Mouse (Mus musculus) neural tube, embryonic 13.5 days (tissue): ENCODE measurements around the gene Zmynd10. TPM values are rescaled to one million over a fixed set of nuclear protein-coding genes. Genes with fewer than 3 reads are reported as not detected.

Source experiments
- ATAC-seq: fragments of 200-750 bp; cut with Nextera tagmentation; 2 replicates; pipeline ENCODE4 v1.8.0; 2017; ENCODE audit warnings: low read depth, mild to moderate bottlenecking, moderate TSS enrichment, moderate library complexity
- H3K27ac ChIP-seq: fragments of 300-500 bp; sonication (generic); replicated peaks from 2 replicates; pipeline ENCODE4 v1.5.1; 2015; ENCODE audit warnings: moderate library complexity, mild to moderate bottlenecking, inconsistent platforms
- H3K27me3 ChIP-seq: fragments of 300-500 bp; sonication (generic); 2 replicates; pipeline ENCODE4 v1.6.1; 2015; ENCODE audit warnings: mild to moderate bottlenecking, inconsistent platforms
- H3K36me3 ChIP-seq: fragments of 300-500 bp; sonication (generic); 2 replicates; pipeline ENCODE4 v1.6.1; 2015; ENCODE audit warnings: mild to moderate bottlenecking, inconsistent platforms
- H3K4me1 ChIP-seq: fragments of 300-500 bp; sonication (generic); replicated peaks from 2 replicates; pipeline ENCODE4 v1.6.1; 2015; ENCODE audit warnings: inconsistent platforms
- H3K4me2 ChIP-seq: fragments of 300-500 bp; sonication (generic); 2 replicates; pipeline ENCODE4 v1.6.1; 2015; ENCODE audit warnings: inconsistent platforms, mild to moderate bottlenecking, moderate library complexity
- H3K4me3 ChIP-seq: fragments of 300-500 bp; sonication (generic); 2 replicates; pipeline ENCODE4 v1.5.1; 2015; ENCODE audit warnings: mild to moderate bottlenecking, inconsistent platforms
- H3K9ac ChIP-seq: fragments of 300-500 bp; sonication (generic); 2 replicates; pipeline ENCODE4 v1.6.1; 2015; ENCODE audit warnings: moderate library complexity, mild to moderate bottlenecking, inconsistent platforms
- H3K9me3 ChIP-seq: fragments of 300-500 bp; sonication (generic); 2 replicates; pipeline ENCODE4 v1.6.1; 2016; ENCODE audit warnings: inconsistent platforms
- WGBS: fragments of 180-500 bp; shearing (Covaris S2); methylation state at CpG from one replicate; pipeline ENCODE4 v1.1.7; 2015; 5-methylcytosine and 5-hydroxymethylcytosine counted together
- polyA plus RNA-seq: library from polyadenylated mRNA; unstranded; fragments of >200 nt; fragmentation: Nextera tagmentation; extraction: Ambion mirVana; gene quantifications from 2 replicates; pipeline ENCODE4 v1.2.1, GENCODE M21; 2015

Zmynd10 gene
- polyA plus RNA-seq, 1 experiment from 2014 or later: 1.3 TPM

DNA sequence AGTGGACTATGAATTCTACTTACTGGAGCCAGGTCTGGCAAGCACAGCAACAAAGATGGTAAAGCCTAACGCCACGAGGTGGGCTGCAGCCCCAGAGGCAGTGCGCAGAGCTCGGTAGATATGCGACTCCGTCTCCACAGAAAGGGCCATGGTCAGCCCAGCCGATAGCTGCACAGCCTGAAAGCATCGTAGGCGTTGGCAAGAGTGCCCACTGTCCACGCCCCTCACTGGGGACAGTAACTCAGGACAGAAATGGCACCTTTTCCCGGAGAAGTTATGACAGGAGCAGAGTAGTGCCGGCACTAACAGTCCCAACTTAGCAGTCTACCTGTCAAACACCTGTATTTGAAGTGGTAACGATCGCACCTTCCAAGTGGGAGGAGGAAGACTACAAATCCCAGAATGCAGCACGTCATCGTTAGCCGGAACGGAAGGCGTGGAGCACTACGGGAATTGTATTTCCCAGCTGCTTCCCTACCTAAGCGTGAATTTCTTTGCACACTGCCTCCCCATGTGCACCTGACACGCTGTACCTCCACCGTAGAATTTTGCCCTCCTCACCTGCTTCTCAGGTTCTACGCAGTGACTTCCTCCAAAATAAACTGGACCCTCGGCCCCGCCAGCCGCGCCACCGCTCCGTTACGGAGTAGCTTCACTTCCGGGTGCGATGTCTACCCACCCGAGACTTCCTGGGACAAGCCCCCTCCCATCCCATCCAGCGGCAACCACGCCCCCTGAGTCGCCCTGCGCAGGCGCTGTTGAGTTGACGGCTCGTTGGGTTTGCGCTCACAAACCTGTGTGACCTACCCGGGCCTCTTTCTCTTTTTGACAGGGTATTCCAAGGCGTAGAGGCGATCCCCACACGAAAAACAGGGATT, 5.4 kb upstream of the Zmynd10 start, which contains the start of the genes Cyb561d2 and Nprl2:
TSS of gene Cyb561d2 (minus strand) at position 720 of the 878 bp plus-strand sequence.
TSS of gene Nprl2 (plus strand) at position 753 of the 878 bp plus-strand sequence.
- peak within 1 kb of the TSS; percentile 64; the same call in 1 of the 2 replicates for H3K27ac ChIP-seq
- peak within 1 kb of the TSS; percentile 82 for H3K9ac ChIP-seq
- peaks cover 56% of the 10 kb centered on the region for H3K36me3 ChIP-seq
- peak within 1 kb of the TSS; percentile 91 for H3K4me2 ChIP-seq
- ATAC-seq: peak; percentile 84
- no peaks in the 10 kb centered on the region for H3K9me3 ChIP-seq
- peak within 1 kb of the TSS; percentile 65 for H3K4me3 ChIP-seq
- no peaks in the 10 kb centered on the region for H3K27me3 ChIP-seq
- peaks cover 59% of the 10 kb centered on the region for H3K4me1 ChIP-seq
- WGBS: 1% methylated on average over 46 of the region's 46 CpGs

GRCm38 (mm10) chr9:107542352-107542686, 4.8 kb upstream of the Zmynd10 start:
- H3K4me1 ChIP-seq: peaks cover 59% of the 10 kb centered on the region
- WGBS: 2% methylated on average over 11 of the region's 11 CpGs
- H3K27me3 ChIP-seq: no peaks in the 10 kb centered on the region
- H3K9me3 ChIP-seq: no peaks in the 10 kb centered on the region
- peak overlapping the region; percentile 82 for H3K9ac ChIP-seq
- H3K4me2 ChIP-seq: peak overlapping the region; percentile 91
- H3K4me3 ChIP-seq: peak overlapping the region; percentile 65
- peaks cover 50% of the 10 kb centered on the region for H3K36me3 ChIP-seq
- H3K27ac ChIP-seq: peak overlapping the region; percentile 61; the same call in 1 of the 2 replicates
- peak; percentile 16 for ATAC-seq

DNA sequence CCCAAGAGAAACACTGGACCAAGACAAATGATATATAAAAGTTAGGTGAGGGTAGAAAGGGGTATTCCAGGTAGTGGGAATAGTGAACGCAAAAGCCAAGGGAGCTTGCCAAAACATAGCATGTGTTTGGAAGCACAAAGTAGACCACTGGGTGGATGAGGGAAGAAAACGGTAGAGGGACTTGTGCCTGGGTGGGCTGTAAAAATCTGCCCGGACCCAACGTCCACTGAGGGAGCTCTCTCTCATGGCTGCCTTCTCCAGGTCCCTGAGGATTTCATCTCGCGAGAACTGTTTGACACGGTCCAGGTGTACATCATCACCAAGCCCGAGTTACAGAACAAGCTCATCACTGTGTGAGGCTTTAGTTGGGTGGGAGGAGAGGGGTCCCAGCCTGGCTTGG, 4.4 kb upstream of the Zmynd10 start:
- WGBS: 52% methylated on average over 8 of the region's 8 CpGs
- ATAC-seq: no peak
- H3K4me2 ChIP-seq: peak overlapping the region; percentile 91

GRCm38 (mm10) chr9:107543299-107543698, 3.8 kb upstream of the Zmynd10 start:
- 90% methylated on average over 11 of the region's 11 CpGs for WGBS
- H3K4me1 ChIP-seq: peaks cover 57% of the 10 kb centered on the region
- peaks cover 40% of the 10 kb centered on the region for H3K36me3 ChIP-seq
- H3K9me3 ChIP-seq: no peaks in the 10 kb centered on the region
- H3K27me3 ChIP-seq: peaks cover 7% of the 10 kb centered on the region; the same call in 1 of the 2 replicates
- H3K4me2 ChIP-seq: peak overlapping the region; percentile 91; the same call in 1 of the 2 replicates
- H3K27ac ChIP-seq: no peak overlapping the region
- H3K9ac ChIP-seq: no peak overlapping the region
- ATAC-seq: no peak
- H3K4me3 ChIP-seq: no peak overlapping the region

More for the DNA sequence above, 4.4 kb upstream of the Zmynd10 start:
- Histone ChIP-seq H3K4me3 (peak overlapping the region; percentile 65), H3K9me3 (no peaks in the 10 kb centered on the region), H3K9ac (peak overlapping the region; percentile 82), H3K27me3 (0 out of 2 replicates have a peak, but pooled peaks cover 1% of the 10 kb centered on the region), H3K27ac (no peak overlapping the region), H3K4me1 (peaks cover 59% of the 10 kb centered on the region), H3K36me3 (peaks cover 46% of the 10 kb centered on the region)

DNA sequence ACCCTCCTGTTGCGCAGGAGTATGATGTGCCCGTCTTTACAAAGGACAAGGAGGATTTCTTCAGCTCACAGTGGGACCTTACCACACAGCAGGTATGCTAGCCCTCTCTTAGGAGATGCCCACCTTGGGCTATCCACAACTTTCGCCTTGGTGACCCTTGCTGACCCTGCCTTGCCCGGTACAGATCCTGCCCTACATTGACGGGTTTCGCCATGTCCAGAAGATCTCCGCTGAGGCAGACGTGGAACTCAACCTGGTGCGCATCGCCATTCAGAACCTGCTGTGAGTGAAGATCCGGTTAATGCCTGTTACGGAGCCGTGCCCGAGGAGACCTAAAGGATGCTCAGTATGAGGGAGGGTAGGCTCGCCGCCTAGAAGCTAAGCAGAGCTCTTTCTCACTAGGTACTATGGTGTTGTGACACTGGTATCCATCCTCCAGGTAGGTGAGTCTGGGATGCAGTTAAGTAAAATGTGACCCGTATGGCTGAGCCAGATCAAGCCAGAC, 2.9 kb upstream of the Zmynd10 start:
- H3K36me3 ChIP-seq: peaks cover 31% of the 10 kb centered on the region
- 95% methylated on average over 17 of the region's 17 CpGs for WGBS
- no peak overlapping the region for H3K27ac ChIP-seq
- H3K4me3 ChIP-seq: no peak overlapping the region
- H3K27me3 ChIP-seq: peaks cover 17% of the 10 kb centered on the region
- ATAC-seq: no peak
- H3K4me1 ChIP-seq: peaks cover 57% of the 10 kb centered on the region
- no peak overlapping the region for H3K9ac ChIP-seq
- no peak overlapping the region for H3K4me2 ChIP-seq
- H3K9me3 ChIP-seq: no peaks in the 10 kb centered on the region

DNA sequence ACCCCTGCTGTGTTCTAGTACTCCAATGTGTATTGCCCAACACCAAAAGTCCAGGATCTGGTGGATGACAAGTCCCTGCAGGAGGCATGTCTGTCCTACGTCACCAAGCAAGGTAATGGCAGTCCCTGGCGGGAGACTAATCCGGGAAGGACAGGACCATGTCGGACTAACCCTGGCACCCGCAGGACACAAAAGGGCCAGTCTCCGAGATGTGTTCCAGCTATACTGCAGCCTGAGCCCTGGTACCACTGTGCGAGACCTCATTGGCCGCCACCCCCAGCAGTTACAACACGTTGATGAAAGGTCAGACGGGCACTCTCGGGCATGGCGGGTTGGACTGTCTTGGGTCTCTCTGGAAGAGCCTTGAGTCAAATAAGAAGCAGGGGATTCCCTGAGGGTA, 2.4 kb upstream of the Zmynd10 start:
- Histone ChIP-seq H3K9ac (no peak overlapping the region), H3K27ac (no peak overlapping the region), H3K27me3 (peaks cover 22% of the 10 kb centered on the region), H3K36me3 (peaks cover 26% of the 10 kb centered on the region), H3K9me3 (no peaks in the 10 kb centered on the region), H3K4me1 (peaks cover 57% of the 10 kb centered on the region), H3K4me2 (no peak overlapping the region), H3K4me3 (no peak overlapping the region)
- WGBS: 91% methylated on average over 12 of the region's 12 CpGs
- ATAC-seq: no peak

DNA sequence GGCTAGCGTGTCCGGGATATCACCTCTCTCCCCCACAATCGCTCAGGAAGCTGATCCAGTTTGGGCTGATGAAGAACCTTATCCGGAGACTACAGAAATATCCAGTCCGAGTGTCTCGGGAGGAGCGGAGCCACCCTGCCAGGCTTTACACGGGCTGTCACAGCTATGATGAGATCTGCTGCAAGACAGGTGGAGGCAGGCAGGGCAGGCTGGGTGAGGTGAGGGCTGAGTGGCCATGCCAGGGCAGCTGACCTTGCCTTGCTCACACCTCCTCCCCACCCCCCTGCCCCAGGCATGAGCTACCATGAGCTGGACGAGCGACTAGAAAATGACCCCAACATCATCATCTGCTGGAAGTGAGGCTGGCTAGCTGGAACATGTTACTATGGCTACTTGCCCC, 1.9 kb upstream of the Zmynd10 start:
- no peak for ATAC-seq
- Histone ChIP-seq H3K4me3 (no peak overlapping the region), H3K4me1 (peaks cover 55% of the 10 kb centered on the region), H3K4me2 (no peak overlapping the region), H3K9me3 (no peaks in the 10 kb centered on the region), H3K27ac (no peak overlapping the region), H3K36me3 (peaks cover 21% of the 10 kb centered on the region), H3K9ac (no peak overlapping the region), H3K27me3 (peaks cover 26% of the 10 kb centered on the region)
- WGBS: 90% methylated on average over 10 of the region's 10 CpGs

DNA sequence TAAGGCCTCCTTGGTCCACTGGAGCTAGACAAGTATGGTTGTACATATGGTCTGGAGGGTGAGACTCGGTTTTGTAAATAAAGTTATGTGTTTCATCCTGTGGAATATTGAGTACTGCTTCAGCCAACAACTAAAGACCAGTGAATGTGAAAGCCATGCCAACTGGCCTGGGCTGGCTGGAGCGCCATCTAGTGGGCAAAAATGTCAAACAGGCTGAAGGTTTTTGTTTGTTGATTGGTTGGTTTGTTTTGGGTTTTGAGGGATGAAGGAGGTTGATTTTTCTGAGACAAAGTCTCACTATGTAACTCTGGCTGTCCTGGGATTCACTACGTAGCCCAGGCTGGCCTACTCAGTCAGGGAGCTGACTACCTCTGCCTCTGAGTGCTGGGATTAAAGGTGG, 1.5 kb upstream of the Zmynd10 start:
- Histone ChIP-seq H3K36me3 (peaks cover 20% of the 10 kb centered on the region), H3K4me2 (no peak overlapping the region), H3K4me3 (no peak overlapping the region), H3K9me3 (no peaks in the 10 kb centered on the region), H3K27me3 (peaks cover 30% of the 10 kb centered on the region), H3K27ac (no peak overlapping the region), H3K4me1 (peaks cover 52% of the 10 kb centered on the region), H3K9ac (no peak overlapping the region)
- WGBS: 6% methylated on average over 3 of the region's 3 CpGs
- no peak for ATAC-seq

GRCm38 (mm10) chr9:107547957-107548356, 859 bp downstream of the Zmynd10 start:
- H3K4me3 ChIP-seq: no peak overlapping the region
- H3K36me3 ChIP-seq: peaks cover 20% of the 10 kb centered on the region
- H3K9me3 ChIP-seq: no peaks in the 10 kb centered on the region
- ATAC-seq: no peak
- no peak overlapping the region for H3K27ac ChIP-seq
- 77% methylated on average over 5 of the region's 5 CpGs for WGBS
- H3K27me3 ChIP-seq: peaks cover 54% of the 10 kb centered on the region
- H3K4me2 ChIP-seq: no peak overlapping the region
- H3K4me1 ChIP-seq: peaks cover 55% of the 10 kb centered on the region
- no peak overlapping the region for H3K9ac ChIP-seq

DNA sequence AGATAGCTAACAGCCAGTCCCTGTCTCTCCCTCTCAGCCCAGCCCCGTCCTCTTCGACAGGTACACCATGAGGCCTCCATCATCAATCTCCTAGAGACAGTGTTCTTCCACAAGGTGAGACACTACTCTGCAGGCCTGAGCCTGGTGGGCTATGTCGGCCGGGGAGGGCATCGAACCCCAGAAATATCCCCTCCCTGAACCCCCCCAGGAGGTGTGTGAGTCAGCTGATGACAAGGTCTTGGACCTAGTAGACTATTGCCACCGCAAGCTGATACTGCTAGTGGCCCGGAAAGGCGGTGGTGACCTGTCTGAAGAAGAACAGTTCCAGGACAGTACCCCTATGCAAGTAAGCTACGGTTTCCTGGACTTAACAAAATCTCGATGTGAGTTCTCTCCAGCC, 1.7 kb downstream of the Zmynd10 start:
- H3K27me3 ChIP-seq: peaks cover 56% of the 10 kb centered on the region
- H3K9me3 ChIP-seq: no peaks in the 10 kb centered on the region

GRCm38 (mm10) chr9:107549297-107550074, 2.4 kb downstream of the Zmynd10 start:
- Histone ChIP-seq H3K4me1 (peaks cover 59% of the 10 kb centered on the region), H3K9ac (no peak overlapping the region), H3K9me3 (no peaks in the 10 kb centered on the region), H3K4me3 (no peak overlapping the region), H3K27me3 (peaks cover 56% of the 10 kb centered on the region), H3K27ac (no peak overlapping the region), H3K36me3 (peaks cover 9% of the 10 kb centered on the region), H3K4me2 (no peak overlapping the region)
- 84% methylated on average over 20 of the region's 20 CpGs for WGBS
- no peak for ATAC-seq

More for the DNA sequence above, 1.7 kb downstream of the Zmynd10 start:
- peaks cover 58% of the 10 kb centered on the region for H3K4me1 ChIP-seq
- H3K4me3 ChIP-seq: no peak overlapping the region
- ATAC-seq: no peak
- no peak overlapping the region for H3K9ac ChIP-seq
- no peak overlapping the region for H3K4me2 ChIP-seq
- 89% methylated on average over 10 of the region's 10 CpGs for WGBS
- H3K27ac ChIP-seq: no peak overlapping the region
- peaks cover 15% of the 10 kb centered on the region for H3K36me3 ChIP-seq
